Mouse (Mus musculus) brain, embryonic 14.5 days (tissue): ENCODE results near the gene Fbxw2.

Experiments
- CTCF ChIP-seq: fragments of 200-500 bp; IDR thresholded peaks from 2 replicates; pipeline ENCODE4 v1.5.1; 2012; ENCODE audit warnings: inconsistent platforms, mild to moderate bottlenecking, moderate library complexity, borderline replicate concordance; ENCODE audit not compliant: insufficient read depth, insufficient read length; ENCODE audit errors: extremely low read depth
- POLR2A ChIP-seq: fragments of 200-500 bp; IDR thresholded peaks from 2 replicates; pipeline ENCODE4 v1.6.1; 2012; ENCODE audit warnings: mild to moderate bottlenecking, inconsistent platforms, borderline replicate concordance; ENCODE audit not compliant: poor library complexity, insufficient read depth, insufficient read length, severe bottlenecking; ENCODE audit errors: extremely low read depth

GRCm38 (mm10) chr2:34805364-34805950 lies 20.7 kb downstream of the Fbxw2 start:
- no peak for TF ChIP-seq CTCF
- TF ChIP-seq POLR2A: no peak
